Mouse (Mus musculus) right cerebral cortex, postnatal 10 days (tissue): ENCODE measurements around the gene Il25.
A peak's percentile ranks its signal among the peaks of the same experiment; 100 is the strongest.
"Not testable (repeated sequence)": the region's sequence is repeated elsewhere in the genome, so short reads cannot be mapped to it uniquely, and the experiment has no call there.

Experiments
- DNase-seq, 2 experiments: peaks; one replicate each; pipeline ENCODE4 v3.0.0; 2021; ENCODE audit warnings: low spot score in 2 of 2

Il25 gene

DNA sequence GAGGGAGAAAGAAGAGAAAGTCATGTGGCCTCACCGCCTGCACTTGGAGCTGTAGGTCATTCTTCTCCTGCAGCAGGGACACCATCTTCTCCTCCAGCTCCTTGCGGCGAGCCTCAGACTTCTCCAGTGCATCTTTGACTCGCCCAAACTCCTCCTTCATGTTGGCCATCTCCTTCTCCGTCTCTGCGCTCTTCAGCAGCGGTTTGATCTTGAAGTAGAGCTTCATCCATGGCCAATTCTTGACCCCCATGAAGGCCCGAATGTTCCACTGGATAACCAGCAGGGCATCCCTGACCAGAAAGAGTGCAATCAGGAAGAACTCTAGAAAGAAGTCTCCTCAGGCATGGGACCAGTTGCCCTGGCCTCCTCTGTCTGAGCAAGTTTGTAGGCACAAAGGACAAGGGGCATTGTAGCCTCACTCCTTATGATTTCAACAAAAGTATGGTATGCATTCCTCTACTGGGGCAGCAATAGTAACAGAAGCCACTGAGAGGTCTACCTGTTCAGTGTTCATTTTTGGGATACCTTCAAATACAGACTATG, 21.2 kb downstream of the Il25 start:
- no peak for DNase-seq

DNA sequence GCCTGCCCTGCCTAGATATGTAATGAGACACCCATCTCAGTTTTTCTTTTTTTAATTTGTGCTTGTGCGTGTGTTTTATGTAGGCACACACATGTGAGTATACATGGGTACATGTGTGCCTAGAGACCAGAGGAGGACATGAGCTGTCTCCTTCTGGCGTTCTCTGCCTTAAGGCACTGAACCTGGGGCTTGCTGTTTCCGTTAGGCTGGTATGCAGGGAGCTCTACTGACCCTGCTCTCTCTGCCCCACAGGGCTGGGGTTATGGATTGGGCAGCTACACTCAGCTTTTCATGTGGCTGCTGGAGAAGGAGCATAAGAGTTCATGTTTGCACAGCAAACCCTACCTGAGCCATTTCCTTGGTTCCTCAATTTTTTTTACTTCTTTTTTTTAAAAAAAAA, 22.0 kb downstream of the Il25 start:
- no peak for DNase-seq

DNA sequence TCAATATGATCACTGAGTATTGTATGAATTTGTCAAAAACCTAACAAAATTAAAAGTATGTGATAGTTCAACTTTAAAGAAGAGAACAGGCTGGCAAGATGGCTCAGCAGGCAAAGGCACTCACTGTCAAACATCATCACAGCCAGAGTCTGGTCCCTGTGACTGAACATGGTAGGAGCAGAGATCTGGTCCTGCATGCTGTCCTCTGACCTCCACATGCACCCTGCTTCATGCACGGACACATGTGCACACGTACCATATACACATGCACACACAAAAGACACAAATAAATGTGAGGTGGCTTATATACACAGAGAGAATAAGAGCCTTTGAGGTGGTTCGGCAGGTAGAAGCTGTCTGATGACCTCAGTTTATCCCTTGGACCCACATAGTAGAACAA, 23.0 kb downstream of the Il25 start:
- no peak for DNase-seq

DNA sequence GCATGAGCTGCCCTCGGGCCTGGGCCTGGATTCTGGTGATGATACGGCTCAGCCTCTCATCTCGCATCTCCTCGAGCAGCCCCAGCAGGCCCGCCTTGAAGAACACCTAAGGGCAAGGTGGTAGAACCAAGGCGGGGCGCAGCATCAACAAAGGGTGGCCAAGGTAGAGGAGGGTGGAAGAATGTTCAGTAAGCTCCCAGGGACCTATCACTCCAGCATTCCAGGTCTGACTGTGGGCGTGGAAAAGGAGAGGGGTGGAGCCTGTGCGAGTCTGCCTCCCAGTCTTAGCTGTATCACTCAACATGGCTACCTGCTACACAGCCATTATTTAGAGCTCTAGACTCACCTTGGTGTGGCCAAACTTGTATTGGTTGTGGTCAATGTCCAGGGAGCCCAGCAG, 24.0 kb downstream of the Il25 start:
- DNase-seq = no peak

DNA sequence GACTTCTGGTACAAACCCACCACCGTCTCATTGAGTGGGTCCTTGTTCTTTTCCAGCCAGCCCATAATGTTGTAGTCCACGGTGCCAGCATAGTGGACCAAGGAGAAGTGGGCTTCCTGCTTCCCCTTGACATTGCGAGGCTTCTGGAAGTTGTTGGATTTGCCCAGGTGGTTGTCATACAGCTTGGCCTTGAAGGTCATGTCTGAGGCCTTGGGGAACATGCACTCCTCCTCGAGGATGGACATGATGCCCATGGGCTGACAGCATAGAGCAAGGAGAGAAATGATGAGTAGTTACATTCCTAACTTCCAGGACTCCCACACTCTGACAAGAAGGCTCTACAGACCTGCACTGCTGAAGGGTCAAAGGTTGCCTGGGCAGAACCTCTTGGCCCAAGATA, 26.0 kb downstream of the Il25 start:
- DNase-seq = no peak

DNA sequence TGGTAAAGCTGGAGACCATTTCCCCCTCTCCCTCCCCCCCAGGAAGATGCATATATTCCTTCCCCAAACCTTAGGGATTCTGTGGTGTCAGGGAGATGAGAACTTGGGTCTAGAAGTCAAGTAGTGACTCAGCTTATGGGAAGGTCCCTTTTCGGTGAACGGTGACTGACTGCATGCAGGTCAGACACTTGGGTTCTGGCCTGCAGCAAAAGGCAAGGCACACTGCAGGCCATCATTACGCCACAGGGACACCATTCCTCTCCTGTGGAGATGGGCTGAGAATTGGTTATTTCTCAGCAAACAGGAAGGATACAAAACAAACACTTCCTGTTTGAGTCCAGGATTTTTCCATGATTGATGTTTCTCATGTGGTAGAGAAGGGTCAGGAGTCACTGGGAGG, 26.7 kb downstream of the Il25 start:
- no peak for DNase-seq

DNA sequence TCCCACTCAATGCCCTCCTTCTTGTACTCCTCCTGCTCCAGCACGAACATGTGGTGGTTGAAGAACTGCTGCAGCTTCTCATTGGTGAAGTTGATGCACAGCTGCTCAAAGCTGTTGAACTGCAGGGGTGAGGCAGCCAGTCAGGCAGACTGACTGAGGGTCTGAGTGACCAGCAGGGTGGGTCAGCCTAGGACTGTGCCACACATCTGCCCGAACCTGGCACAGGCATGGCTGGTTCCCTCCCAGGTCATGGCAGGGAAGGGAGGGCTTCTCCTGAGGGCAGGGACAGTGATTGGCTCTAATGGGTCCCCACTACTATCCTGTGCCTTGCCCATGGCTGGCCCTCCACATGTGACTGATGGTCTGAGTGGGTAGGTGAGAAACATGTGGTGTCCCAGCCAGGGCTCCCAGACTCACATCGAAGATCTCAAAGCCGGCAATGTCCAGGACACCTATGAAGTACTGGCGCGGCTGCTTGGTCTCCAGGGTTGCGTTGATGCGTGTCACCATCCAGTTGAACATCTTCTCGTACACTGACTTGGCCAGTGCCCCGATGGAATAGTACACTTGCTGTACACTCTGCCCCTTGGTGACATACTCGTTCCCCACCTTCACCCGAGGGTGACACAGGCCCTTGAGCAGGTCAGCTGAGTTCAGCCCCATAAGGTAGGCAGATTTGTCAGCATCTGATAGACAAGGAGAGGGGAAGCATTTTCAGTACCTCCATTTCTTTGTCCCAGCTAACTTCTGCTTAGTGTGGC, 27.5 kb downstream of the Il25 start:
- DNase-seq = not testable (repeated sequence)

DNA sequence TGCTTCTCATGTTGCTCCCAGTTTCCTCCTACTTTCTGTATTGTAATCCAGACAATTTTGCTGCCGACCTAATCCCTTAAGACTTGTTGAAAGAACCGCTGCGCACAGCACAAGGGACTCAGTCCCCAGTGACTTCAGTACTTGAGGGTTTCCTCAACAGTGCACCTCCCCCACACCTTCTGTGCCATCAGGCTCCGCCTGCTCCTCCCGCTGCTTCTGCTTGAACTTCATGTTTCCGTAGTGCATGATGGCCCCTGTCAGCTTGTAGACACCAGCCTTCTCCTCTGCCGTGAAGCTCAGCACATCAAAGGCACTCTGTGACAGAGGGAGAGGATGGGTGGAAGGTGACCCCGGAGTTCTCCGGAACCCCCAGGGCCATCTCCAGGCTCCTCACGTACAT, 28.3 kb downstream of the Il25 start:
- peak; percentile 54 to 56 for DNase-seq

DNA sequence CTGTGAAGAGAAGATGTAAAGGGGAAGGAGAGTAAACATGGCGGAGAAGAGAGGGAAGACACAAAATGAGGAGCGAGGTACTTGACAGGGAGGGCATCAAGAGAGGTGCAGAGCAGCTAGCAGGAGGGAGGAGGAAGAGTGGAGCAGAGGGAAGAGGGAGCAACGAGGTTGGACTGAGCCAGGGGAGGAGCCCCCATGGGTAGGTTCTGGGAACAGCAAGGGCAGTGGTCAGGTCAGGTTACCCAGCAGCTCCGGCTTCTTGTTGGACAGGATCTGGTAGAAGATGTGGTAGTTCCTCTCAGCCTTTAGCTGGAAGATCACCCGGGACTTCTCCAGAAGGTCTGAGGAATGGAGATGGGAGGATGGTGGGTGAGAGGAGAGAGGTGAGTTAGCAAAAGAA, 29.0 kb downstream of the Il25 start:
- no peak for DNase-seq

DNA sequence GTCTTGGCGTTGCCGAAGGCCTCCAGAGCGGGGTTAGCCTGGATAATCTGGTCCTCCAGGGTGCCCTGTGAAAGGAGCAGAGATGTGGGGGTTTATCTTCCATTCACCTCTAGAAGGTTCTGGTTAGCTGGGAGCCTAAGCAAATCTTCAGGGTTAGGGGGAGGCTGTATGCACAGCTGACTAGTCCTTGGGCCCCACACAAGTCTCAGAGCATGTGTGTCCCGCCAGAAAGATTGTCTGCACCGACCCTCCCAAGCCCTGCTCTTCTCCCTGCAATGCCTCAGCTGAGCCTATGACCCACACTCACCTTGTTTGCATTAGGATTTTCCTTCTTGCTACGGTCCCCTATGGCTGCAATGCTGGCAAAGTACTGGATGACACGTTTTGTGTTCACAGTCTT, 30.2 kb downstream of the Il25 start:
- no peak for DNase-seq

DNA sequence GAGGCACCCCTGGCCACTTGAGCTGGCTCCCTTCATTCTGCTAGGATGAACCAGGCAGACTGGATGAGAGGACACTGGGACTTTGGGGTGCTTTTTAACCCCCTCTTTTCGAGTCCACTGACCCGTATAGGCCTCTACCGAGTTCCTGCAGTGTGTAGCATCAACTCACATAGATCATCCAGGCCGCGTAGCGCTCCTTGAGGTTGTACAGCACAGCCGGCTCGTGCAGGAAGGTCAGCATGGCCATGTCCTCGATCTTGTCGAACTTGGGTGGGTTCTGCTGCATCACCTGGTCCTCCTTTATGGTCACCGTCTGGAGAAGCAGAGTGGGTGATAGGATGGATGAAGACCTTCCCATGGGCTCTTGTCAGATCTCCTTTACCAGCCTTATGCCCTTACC, 31.2 kb downstream of the Il25 start:
- DNase-seq = no peak

DNA sequence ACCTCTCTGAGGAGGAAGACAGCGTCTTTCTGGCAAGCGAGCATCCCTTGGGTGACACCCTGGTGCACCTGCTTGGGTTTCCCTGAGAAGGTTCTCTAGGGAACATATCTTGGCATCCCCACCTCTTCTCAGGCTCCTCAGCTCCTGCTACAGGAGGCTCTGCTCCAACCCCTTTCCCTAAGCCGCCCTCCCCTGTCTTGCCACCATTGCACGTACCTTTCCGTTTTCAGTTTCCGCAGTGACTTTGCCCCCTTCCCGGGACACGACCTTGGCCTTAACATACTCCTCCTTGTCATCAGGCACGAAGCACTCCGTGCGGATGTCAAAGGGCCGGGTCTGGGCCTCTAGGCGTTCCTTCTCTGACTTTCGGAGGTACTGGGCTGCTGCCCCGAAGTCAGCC, 32.5 kb downstream of the Il25 start:
- no peak for DNase-seq

DNA sequence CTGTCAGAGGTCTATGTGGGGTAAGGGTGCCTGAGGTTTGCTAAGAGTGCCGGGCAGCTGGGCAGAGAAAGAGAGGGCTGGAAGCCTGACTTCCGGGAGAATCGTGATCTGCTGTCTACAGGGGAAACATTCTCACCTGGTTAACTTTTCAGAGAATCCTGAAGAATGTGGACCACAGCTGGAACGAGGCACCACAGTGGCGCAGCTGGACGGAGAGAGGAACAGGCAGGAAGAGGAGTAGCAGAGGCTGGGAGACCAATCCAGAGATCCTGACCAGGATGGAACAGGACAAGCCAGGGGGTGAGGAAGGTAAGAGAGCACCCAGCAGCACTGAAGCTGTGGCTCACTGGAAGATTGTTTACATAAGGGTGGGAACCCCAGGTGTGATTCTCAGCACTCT, 33.1 kb downstream of the Il25 start:
- DNase-seq = no peak

DNA sequence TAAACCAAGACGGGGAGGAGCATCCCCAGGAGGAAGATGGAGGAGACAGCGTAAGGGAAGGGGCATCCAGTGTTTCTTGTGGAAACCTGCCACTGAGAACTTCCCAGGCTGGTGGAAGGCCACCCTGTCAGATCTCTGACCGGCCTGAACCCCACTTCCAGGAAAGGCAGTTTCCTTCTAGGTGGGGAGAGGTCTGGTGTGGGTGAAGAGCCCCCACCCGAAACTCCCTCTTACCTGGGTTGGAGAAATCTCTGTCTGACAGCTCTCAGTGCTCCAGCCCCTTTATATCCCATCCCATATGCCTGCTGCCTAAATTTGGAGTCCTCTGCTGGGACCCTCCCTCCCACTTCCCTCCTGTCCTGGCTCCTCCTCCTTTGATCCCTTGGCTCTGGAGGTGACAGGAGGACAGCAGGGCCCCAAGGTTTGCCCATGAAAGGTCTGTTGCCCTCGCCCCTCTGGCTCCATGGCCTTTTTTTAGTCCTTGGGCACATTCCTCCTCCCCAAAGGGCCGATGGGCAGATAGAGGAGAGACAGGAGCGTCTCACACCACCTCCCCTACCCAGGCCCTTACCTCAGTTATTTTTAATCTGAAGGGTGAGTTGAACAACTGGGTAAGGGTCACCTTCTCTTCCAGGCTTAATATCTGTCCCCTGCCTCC, 34.0 kb downstream of the Il25 start, which contains the start of gene Myh6:
TSS of gene Myh6 (minus strand) at position 608 of the 658 bp plus-strand sequence.
- DNase-seq = no peak

DNA sequence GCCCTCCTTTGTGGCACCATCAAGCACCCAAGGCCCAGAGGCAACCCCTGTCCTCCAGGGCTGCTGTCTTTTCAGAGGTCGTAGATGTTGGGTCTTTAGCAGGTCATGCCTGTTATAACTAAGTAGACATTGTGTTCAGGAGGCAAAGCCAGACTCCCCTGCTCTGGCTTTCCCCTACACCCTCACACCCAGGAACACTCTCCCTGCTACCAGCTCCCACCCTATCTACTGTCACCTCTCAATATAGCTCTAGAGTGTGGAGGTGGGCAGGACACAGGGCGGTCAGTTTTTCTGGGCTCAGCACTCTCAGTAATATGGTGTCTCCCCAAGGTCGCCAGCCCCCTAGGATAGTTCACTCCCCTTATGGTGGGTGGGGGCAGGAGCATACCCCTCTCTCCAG, 35.4 kb downstream of the Il25 start:
- no peak for DNase-seq

DNA sequence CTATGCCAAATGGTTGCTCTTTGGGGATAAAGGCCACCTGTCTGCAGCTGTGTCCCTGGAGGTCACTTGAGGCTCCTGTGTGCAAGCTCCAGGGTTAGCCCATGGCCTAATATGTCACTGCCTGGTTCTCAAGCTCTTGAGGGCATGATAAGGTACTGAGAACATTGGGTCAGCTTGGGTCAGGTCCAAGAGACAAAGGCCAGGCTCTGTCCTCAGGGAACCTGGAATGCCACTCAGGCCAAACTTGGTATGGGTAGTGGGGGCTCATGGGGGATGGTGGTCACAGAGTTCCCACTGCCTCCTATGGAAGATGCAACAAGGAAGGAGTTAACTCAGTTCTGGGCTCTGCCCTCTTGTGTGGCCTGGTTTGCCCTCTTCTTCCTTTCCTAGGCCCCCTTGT, 35.8 kb downstream of the Il25 start:
- no peak for DNase-seq

DNA sequence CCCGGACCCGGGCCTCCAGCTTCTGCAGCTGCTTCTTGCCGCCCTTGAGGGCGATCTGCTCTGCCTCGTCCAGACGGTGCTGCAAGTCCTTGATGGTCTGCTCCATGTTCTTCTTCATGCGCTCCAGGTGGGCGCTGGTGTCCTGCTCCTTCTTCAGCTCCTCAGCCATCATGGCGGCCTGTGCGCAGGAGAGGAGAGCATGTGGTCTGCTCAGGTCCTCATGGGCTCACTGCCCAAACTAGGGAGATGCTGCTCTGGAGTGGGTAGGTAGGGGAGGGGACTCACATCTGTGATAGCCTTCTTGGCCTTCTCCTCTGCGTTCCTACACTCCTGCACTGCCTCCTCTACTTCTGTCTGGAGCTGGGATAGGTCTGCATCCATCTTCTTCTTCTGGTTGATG, 40.3 kb downstream of the Il25 start:
- not testable (repeated sequence) for DNase-seq

DNA sequence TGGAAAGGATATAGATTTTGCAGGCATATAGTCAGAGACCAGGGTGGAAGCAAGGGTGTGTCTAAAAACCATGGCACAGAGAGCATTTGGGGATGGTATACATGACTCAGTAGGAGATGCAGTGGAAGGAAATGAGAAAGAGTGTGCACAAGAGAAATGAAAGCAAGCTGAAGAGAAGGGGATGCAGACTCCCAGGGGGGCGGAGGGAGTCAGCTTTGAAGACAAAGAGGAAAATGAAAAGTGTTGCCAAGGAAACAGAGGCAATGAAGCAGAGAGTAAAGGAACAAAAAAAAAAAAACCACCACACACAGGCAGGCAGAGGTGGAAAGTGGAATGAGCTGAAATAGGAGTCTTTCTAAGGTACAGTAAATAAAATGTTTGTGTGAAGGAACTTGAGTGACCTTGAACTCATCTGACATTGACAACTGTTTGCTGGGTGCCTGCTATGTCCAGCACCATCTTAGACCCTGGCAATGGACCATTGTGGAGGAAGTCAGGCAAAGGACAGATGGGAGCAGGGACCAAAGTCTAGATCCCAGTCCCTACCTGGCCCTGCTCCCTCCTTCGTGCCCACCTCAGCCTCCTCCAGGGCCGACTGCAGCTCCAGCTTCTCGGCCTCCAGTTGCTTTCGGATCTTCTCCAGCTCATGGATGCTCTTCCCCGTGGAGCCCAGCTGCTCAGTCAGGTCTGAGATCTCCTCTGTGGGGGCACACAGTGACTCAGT, 41.7 kb downstream of the Il25 start:
- peak; percentile 73 to 77 for DNase-seq

DNA sequence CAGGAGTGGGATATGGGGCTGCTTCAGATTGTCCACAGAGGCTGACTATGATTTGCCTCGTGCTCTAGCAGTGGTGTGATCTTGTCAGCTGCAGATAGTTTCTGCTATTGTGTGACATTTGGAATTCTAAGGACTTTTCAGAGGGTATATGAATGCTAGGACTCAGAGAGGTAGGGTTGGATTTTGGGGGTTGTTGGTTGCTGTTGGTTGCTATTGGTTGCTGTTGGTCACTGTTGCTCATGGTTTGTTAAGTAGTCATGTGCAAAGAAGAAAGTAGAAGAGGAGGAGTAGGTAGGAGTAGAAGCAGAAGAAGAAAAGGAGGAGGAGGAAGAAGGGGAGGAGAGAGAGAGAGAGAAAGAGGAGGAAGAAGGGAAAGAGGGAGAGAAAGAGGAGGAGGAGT, 44.1 kb downstream of the Il25 start, which contains the start of gene Gm17428:
TSS of gene Gm17428 (plus strand) at position 301 of the 400 bp plus-strand sequence.
- no peak for DNase-seq

DNA sequence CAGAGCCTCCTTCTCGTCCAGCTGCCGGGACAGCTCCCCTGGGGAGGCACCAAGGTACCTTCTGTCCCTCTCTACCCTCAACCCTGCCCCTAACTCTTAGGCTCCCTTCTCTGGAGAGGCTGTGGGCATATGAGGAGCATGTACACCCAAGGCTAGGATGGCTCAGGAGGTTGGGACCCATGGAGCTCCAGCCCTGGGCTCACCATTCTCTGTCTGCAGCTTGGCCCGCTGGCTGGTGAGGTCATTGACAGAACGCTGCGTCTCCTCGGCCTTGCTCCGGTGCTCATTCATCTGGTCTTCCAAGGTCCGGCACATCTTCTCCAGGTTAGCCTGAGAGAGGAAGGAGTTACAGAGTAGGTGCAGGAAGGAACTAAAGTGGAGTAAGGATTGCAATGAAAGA, 46.2 kb downstream of the Il25 start:
- no peak for DNase-seq

DNA sequence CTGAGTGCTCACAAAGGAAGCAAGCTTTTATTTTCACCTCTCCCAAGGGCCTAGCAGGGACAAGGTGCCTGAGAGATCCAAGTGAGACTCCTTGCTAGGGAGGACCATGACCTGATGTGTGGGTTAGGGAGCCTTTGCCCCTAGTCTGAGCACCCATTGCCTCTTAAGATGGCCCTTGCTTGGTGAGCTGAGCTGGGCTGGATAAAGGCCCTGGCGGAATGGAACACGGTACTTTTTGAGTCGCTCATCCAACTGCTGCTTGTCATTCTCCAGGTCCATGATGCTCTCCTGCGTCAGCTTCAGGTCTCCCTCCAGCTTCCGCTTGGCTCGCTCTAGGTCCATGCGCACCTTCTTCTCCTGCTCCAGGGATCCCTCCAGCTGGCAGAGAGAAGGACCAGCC, 49.4 kb downstream of the Il25 start:
- DNase-seq = no peak
